Mouse (Mus musculus) cerebellum, adult 9-10 months (tissue): ENCODE measurements at regions not wholly inside any gene's neighbourhood (a gene's known extent, or its start where the extent isn't known, plus 50 kb on each side); places are given as distances from the start of the nearest gene placed in this dataset.

Experiments
- DNase-seq: peaks from one replicate; pipeline ENCODE4 v3.0.0; 2022

DNA sequence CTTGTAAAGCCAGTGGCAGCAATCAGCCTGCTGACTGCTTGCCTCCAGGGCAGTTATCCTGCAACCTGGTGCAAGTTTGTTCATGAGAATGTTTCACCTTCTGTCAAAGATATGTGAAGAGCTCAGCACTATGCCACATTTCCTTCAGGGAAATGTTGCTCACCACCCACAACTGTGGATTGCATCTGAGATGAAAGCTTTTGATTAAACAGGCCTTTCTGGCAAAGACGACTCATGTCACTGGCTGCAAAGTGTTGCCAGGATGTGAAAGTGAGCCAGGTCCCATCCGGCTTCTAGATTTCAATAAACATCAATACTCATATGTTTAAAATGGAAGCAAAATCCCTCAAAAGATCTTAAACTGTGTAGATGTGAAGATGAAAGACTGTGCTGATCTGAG lies 2121.0 kb downstream of the Gm37988 start:
- no peak for DNase-seq

DNA sequence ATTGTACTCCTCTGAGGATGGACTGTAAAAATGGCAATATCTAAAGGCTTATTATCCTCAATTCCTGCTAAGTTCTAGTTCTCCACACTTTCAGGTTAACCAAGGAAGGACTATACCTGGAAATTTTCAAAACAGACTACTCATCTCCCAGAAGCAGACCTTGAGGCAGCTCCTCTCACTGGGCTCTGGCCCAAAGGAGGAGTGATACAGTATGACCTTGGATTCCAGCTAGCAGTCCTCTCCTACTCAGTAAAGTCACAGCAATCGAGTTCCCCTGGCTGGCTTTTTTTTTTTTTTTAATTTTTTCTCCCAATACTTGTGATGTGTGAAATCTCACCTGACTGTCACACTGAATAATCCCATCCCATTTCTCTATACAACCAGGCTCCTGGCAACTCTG lies 2124.2 kb downstream of the Gm37988 start:
- DNase-seq: no peak

DNA sequence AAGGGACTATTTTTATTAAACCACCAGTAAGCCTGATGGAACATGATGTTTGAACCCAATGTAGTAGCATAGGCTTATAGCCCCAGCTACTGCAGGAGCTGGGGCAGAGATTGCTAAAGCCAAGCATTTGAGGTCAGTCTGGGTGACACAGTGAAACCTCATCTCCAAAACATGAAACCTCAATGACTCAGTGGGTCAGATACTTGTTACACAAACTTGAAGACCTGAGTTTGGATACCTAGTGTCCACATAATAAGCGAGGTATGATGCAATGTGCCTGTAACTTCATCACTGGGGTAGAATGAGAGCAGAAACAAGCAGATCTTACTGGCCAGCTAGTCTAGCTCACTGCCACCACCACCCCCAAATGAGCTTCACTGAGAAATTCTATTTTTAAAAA lies 2162.1 kb downstream of the Gm37988 start:
- no peak for DNase-seq

DNA sequence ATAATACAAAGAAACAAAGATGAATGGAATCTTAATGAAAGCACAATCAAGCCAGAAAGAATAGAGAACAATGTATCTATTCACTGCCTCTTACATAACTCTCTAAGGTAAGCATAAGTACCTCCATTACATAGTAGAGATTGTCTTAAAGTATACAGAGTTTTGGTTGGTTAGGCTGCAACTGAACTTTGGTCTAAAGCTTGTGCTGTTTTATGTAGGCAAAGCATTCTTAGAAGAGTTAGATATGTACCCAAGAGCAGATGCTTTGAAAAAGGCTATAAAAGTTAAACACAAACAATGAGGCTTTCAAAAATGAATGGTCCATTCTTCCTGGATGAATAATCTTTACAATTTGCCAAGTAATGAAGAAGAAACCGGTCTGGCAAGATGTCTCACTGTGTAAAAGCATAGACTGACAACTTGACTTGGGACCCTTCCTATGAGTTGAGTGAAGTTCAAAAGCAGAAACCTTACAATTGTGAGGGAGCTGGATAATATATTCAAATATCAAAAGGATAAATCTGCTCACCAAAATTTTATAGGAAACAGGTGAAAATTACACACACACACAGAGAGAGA lies 2166.1 kb downstream of the Gm37988 start:
- DNase-seq: no peak

DNA sequence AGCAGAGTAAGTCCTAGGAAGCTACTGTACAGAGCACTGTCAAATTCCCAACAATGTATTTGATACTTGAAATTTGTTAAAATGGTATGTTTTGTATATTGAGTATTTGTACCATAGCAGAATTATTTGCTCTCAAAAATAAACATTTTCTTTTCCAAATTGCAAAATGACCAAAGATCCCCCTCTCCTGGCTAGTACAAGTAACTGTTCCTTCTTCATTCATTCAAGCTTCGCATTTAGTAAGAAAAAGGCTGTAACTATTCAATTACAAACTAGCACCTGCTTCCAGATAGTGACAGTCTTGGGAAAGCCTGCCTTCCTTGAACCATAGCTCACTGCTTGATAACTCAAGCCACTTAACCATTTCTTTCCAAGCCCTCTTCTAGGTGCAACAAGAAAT lies 2171.9 kb downstream of the Gm37988 start:
- no peak for DNase-seq

DNA sequence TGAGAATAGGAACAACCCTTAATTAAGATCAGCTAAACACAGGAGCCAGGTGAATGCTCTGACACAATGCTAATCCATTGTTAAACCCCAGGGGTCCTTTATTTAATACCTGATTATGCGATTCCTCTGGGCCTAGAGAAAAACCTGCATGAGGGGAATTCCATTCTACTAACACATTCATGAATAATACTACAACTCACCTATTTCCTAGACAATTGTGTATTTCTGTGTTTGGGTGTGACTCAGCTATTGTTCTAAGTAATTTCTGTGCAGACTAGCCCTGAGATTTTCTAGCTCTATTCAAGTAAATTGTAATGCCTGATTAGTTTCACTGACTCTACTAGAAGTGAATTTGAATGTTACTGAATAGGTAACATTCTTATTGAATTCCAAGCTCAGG lies 2176.5 kb downstream of the Gm37988 start:
- no peak for DNase-seq

DNA sequence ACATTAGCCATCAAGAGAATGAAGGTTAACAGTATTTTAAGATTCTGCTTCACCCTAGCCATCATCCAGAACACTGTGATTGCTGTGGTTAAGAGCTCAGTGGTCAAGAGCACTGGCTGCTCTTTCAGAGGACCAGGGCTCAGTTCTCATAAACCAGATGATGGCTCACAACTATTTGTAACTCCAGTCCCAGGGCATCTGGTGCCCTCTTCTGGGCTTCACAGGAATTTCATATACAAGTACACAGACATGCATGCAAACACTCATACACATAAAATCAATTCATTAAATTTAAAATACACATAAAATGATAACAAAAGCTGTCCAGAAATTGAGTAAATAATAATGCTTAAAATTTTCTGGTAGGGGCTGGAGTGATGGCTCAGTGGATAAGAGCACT lies 2189.9 kb downstream of the Gm37988 start:
- no peak for DNase-seq

DNA sequence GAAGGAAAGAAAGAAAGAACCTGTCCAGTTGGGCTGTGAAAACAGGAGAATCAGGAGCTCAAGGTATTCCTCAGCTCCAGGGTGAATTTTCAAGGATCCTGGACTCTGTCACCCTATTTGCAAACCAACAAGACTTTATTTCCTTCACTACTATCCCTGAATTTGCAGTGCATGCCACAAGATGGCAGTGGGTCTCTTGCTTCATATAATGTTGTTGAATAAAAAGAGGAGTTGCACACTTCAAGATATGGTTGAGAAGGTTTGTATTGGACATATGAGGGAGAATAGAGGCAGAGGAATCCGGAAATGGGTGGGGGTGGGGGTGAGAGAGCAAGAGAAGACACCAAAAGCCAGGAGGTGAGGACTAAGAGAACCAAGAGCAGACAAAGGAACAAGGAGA lies 2202.5 kb downstream of the Gm37988 start:
- DNase-seq: peak; percentile 48
